Mouse (Mus musculus) hematopoietic stem cell, adult 5-6 weeks (primary cell): Measurements from ENCODE around the gene Rbm12. TPM values are rescaled to one million over a fixed set of nuclear protein-coding genes. Genes with fewer than 3 reads are reported as not detected.
"Not testable (repeated sequence)": the region's sequence is repeated elsewhere in the genome, so short reads cannot be mapped to it uniquely, and the experiment has no call there.

Source experiments
- ATAC-seq, 2 experiments: fragments of 125-278 bp in 1 of 2; replicated peaks in 1 of 2; 2 replicates each; pipeline ENCODE4 v1.8.0; 2016 to 2017; ENCODE audit warnings: inconsistent platforms in 2 of 2, mild to moderate bottlenecking in 2 of 2, moderate number of reproducible peaks in 2 of 2, low read depth in 1 of 2, moderate TSS enrichment in 1 of 2; ENCODE audit not compliant: low FRiP score in 2 of 2, poor library complexity in 2 of 2, severe bottlenecking in 2 of 2, insufficient read depth in 1 of 2, low TSS enrichment in 1 of 2
- total RNA-seq: library from RNA; stranded (forward); fragments of 172-1452, 232-1000 nt; gene quantifications from 2 replicates; pipeline ENCODE4 v1.2.3, GENCODE M21; 2017

Rbm12 gene
- total RNA-seq = 30.1 and 79.7 TPM in 2 replicates

- ATAC-seq = peak; percentile 81 to 96
Measured at GRCm38 (mm10) chr2:156111358-156112079, at the start of gene Rbm12, which contains the start of gene Cpne1. TSS of gene Rbm12 (minus strand) at chr2:156111978. TSS of gene Cpne1 (minus strand) at chr2:156111965.

- no peak for ATAC-seq
Measured at GRCm38 (mm10) chr2:156151538-156151937, 39.8 kb upstream of the Rbm12 start.

GRCm38 (mm10) chr2:156147316-156147915 lies 35.6 kb upstream of the Rbm12 start:
- no peak for ATAC-seq

GRCm38 (mm10) chr2:156146272-156146989 lies 34.7 kb upstream of the Rbm12 start:
- no peak for ATAC-seq

- no peak for ATAC-seq
Measured at GRCm38 (mm10) chr2:156145486-156146130, 33.8 kb upstream of the Rbm12 start.

- ATAC-seq = peak; percentile 93 to 99
Measured at GRCm38 (mm10) chr2:156143953-156144724, 32.4 kb upstream of the Rbm12 start, which contains the start of the genes Romo1 and Nfs1. TSS of gene Romo1 (plus strand) at chr2:156144039. TSS of gene Nfs1 (minus strand) at chr2:156144186.

GRCm38 (mm10) chr2:156143367-156143766 lies 31.6 kb upstream of the Rbm12 start:
- ATAC-seq = no peak

- no peak for ATAC-seq
Measured at GRCm38 (mm10) chr2:156142820-156143219, 31.0 kb upstream of the Rbm12 start.

- no peak for ATAC-seq
Measured at GRCm38 (mm10) chr2:156135695-156136094, 23.9 kb upstream of the Rbm12 start.

GRCm38 (mm10) chr2:156134161-156134560 lies 22.4 kb upstream of the Rbm12 start:
- no peak for ATAC-seq

- no peak for ATAC-seq
Measured at GRCm38 (mm10) chr2:156126992-156127391, 15.2 kb upstream of the Rbm12 start, which contains the start of gene Gm28036. TSS of gene Gm28036 (minus strand) at chr2:156127092.

- ATAC-seq = no peak
Measured at GRCm38 (mm10) chr2:156123731-156124130, 12.0 kb upstream of the Rbm12 start.

GRCm38 (mm10) chr2:156119566-156119965 lies 7.8 kb upstream of the Rbm12 start:
- no peak for ATAC-seq

- not testable (repeated sequence) for ATAC-seq
Measured at GRCm38 (mm10) chr2:156112080-156112423, 274 bp upstream of the Rbm12 start.

- peak; percentile 14 to 22; a peak in 1 of 4 replicates for ATAC-seq
Measured at GRCm38 (mm10) chr2:156110627-156111357, 986 bp downstream of the Rbm12 start.

GRCm38 (mm10) chr2:156091926-156092325 lies 19.9 kb downstream of the Rbm12 start:
- ATAC-seq = no peak
